Mouse (Mus musculus) forebrain, embryonic 16.5 days (tissue): ENCODE data around the gene Rpl7l1. TPM values are rescaled to one million over a fixed set of nuclear protein-coding genes. Genes with fewer than 3 reads are reported as not detected.

ENCODE experiments used
- ATAC-seq: fragments of 200-750 bp; cut with Nextera tagmentation; 2 replicates; pipeline ENCODE4 v1.8.0; 2017; ENCODE audit warnings: mild to moderate bottlenecking, moderate library complexity
- H3K27ac ChIP-seq: fragments of 300-500 bp; sonication (generic); 2 replicates; pipeline ENCODE4 v1.5.1; 2014; ENCODE audit warnings: low read length, control low read depth
- H3K27me3 ChIP-seq: fragments of 300-500 bp; sonication (generic); replicated peaks from 2 replicates; pipeline ENCODE4 v1.6.1; 2014; ENCODE audit warnings: low read length; ENCODE audit not compliant: control insufficient read depth, insufficient read depth
- H3K36me3 ChIP-seq: fragments of 300-500 bp; sonication (generic); 2 replicates; pipeline ENCODE4 v1.6.1; 2014; ENCODE audit not compliant: control insufficient read depth, insufficient read depth
- H3K4me1 ChIP-seq: fragments of 300-500 bp; sonication (generic); replicated peaks from 2 replicates; pipeline ENCODE4 v1.6.1; 2014; ENCODE audit warnings: low read length; ENCODE audit not compliant: control insufficient read depth, insufficient read depth
- H3K4me2 ChIP-seq: fragments of 300-500 bp; sonication (generic); 2 replicates; pipeline ENCODE4 v1.6.1; 2014; ENCODE audit warnings: mild to moderate bottlenecking, low read length, control low read depth
- H3K4me3 ChIP-seq: fragments of 300-500 bp; sonication (generic); replicated peaks from 2 replicates; pipeline ENCODE4 v1.5.1; 2014; ENCODE audit warnings: mild to moderate bottlenecking, low read length, control low read depth
- H3K9ac ChIP-seq: fragments of 300-500 bp; sonication (generic); replicated peaks from 2 replicates; pipeline ENCODE4 v1.6.1; 2014; ENCODE audit warnings: low read depth, low read length, control low read depth
- H3K9me3 ChIP-seq: fragments of 300-500 bp; sonication (generic); 2 replicates; pipeline ENCODE4 v1.6.1; 2016; ENCODE audit warnings: low read length; ENCODE audit not compliant: control insufficient read depth
- WGBS: fragments of 180-500 bp; shearing (Covaris S2); extraction: QIAGEN DNeasy Blood & Tissue Kit; methylation state at CpG from one replicate; pipeline ENCODE4 v1.1.7; 2014; 5-methylcytosine and 5-hydroxymethylcytosine counted together
- polyA plus RNA-seq: library from polyadenylated mRNA; unstranded; fragments of >200 nt; fragmentation: Nextera tagmentation; extraction: Ambion mirVana; gene quantifications from 2 replicates; pipeline ENCODE4 v1.2.1, GENCODE M21; 2015

The Rpl7l1 gene
- polyA plus RNA-seq, 1 experiment from 2014 or later = 107 TPM

- H3K27me3 ChIP-seq = no peaks in the 10 kb centered on the region
- H3K4me2 ChIP-seq = no peak overlapping the region
- H3K9me3 ChIP-seq = no peaks in the 10 kb centered on the region
- H3K4me3 ChIP-seq = no peak overlapping the region
- no peak overlapping the region; the same call in 1 of the 2 replicates for H3K9ac ChIP-seq
- 95% methylated on average over 4 of the region's 4 CpGs for WGBS
- ATAC-seq = no peak
- H3K36me3 ChIP-seq = no peaks in the 10 kb centered on the region; the same call in 1 of the 2 replicates
- no peak overlapping the region for H3K27ac ChIP-seq
- peaks cover 17% of the 10 kb centered on the region for H3K4me1 ChIP-seq
Observed at GRCm38 (mm10) chr17:46750580-46750979, 31.9 kb downstream of the Rpl7l1 start.

GRCm38 (mm10) chr17:46749282-46749681 lies 33.2 kb downstream of the Rpl7l1 start:
- no peak for ATAC-seq
- no peaks in the 10 kb centered on the region for H3K9me3 ChIP-seq
- no peak overlapping the region for H3K4me3 ChIP-seq
- H3K27me3 ChIP-seq = no peaks in the 10 kb centered on the region
- no peak overlapping the region for H3K27ac ChIP-seq
- H3K9ac ChIP-seq = no peak overlapping the region
- H3K4me2 ChIP-seq = no peak overlapping the region
- H3K36me3 ChIP-seq = no peaks in the 10 kb centered on the region; the same call in 1 of the 2 replicates
- peaks cover 17% of the 10 kb centered on the region for H3K4me1 ChIP-seq
- WGBS = 91% methylated on average over 5 of the region's 5 CpGs

DNA sequence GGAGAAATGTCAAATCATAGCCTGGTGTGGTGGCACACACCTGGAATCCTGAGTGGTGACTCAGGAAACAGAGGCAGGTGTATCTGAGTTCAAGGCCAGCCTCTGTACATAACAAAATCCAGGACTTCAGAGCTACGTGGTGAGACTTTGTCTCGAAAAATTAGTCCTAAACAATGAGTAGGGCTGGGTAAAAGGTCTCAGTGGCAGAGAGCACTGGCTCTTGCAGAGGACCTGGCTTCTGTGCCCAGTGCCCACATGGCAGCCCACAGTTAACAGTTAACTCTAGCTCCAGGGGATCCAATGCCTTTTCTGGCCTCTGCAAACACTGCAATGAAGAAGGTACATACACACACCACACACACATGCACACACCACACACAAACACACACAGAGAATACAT lies 34.7 kb downstream of the Rpl7l1 start:
- no peak for ATAC-seq
- Histone ChIP-seq H3K27me3 (no peaks in the 10 kb centered on the region), H3K36me3 (peaks cover 1% of the 10 kb centered on the region; the same call in 1 of the 2 replicates), H3K4me1 (peaks cover 17% of the 10 kb centered on the region), H3K9me3 (no peaks in the 10 kb centered on the region), H3K4me3 (no peak overlapping the region), H3K9ac (no peak overlapping the region), H3K27ac (no peak overlapping the region), H3K4me2 (no peak overlapping the region)
- 89% methylated on average over 2 of the region's 2 CpGs for WGBS

DNA sequence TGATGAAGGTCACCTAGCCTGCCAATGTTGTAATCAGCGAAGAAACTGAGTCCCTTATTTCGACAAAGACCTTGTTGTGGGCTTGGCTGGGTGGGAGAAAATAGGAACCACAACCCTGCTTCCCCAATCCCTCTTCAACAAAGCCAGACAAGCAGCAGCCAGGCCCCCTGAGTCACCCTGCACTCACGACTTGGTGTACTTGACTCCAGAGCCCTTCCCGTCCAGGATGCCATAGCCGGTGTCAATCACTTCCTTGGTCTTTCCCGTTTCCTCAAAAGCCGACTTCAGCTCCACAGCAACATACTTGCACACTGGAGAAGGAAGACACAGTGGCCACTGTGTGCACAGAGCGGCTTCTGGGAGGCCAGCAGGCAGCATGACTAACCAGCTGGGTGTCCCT lies 35.2 kb downstream of the Rpl7l1 start:
- no peak for ATAC-seq
- Histone ChIP-seq H3K4me2 (no peak overlapping the region), H3K27me3 (no peaks in the 10 kb centered on the region), H3K4me3 (no peak overlapping the region), H3K9me3 (no peaks in the 10 kb centered on the region), H3K4me1 (peaks cover 13% of the 10 kb centered on the region), H3K9ac (no peak overlapping the region), H3K36me3 (peaks cover 4% of the 10 kb centered on the region; the same call in 1 of the 2 replicates), H3K27ac (no peak overlapping the region)
- 90% methylated on average over 8 of the region's 8 CpGs for WGBS

- 69% methylated on average over 2 of the region's 2 CpGs for WGBS
- H3K4me3 ChIP-seq = no peak overlapping the region
- H3K4me1 ChIP-seq = peaks cover 4% of the 10 kb centered on the region; the same call in 1 of the 2 replicates
- no peak overlapping the region for H3K9ac ChIP-seq
- H3K27ac ChIP-seq = no peak overlapping the region
- H3K4me2 ChIP-seq = no peak overlapping the region
- H3K36me3 ChIP-seq = peaks cover 4% of the 10 kb centered on the region; the same call in 1 of the 2 replicates
- H3K9me3 ChIP-seq = no peaks in the 10 kb centered on the region
- H3K27me3 ChIP-seq = no peaks in the 10 kb centered on the region
- ATAC-seq = no peak
Observed at GRCm38 (mm10) chr17:46745506-46745905, 37.0 kb downstream of the Rpl7l1 start.

DNA sequence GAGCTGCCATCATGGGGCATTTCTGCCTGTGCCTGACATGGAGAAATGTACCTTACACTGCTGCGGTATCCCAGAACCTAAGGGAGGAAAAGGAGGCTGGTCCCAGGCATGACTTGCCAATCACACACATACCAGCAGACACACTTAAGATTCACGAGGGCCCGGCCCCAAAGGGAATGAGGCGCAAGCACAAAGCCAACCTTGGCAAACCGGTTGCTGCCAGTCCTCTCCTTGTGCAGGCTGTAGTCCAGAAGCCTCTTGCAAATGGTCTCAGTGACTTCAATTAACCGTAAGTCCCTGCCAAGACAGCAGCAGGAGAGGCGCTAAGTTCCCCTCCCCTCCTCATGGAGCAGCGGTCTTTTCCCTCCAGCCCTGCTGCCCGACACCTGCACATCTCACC lies 39.5 kb downstream of the Rpl7l1 start:
- no peak overlapping the region for H3K27ac ChIP-seq
- H3K4me3 ChIP-seq = no peak overlapping the region
- H3K27me3 ChIP-seq = no peaks in the 10 kb centered on the region
- no peak overlapping the region for H3K9ac ChIP-seq
- H3K4me2 ChIP-seq = no peak overlapping the region
- WGBS = 82% methylated on average over 9 of the region's 9 CpGs
- no peak for ATAC-seq
- no peaks in the 10 kb centered on the region for H3K9me3 ChIP-seq
- H3K36me3 ChIP-seq = peaks cover 4% of the 10 kb centered on the region; the same call in 1 of the 2 replicates
- H3K4me1 ChIP-seq = no peaks in the 10 kb centered on the region

- Histone ChIP-seq H3K9me3 (no peaks in the 10 kb centered on the region), H3K36me3 (peaks cover 4% of the 10 kb centered on the region; the same call in 1 of the 2 replicates), H3K4me2 (no peak overlapping the region), H3K27ac (no peak overlapping the region), H3K27me3 (no peaks in the 10 kb centered on the region), H3K9ac (no peak overlapping the region), H3K4me1 (no peaks in the 10 kb centered on the region), H3K4me3 (no peak overlapping the region)
- ATAC-seq = no peak
- WGBS = 95% methylated on average over 6 of the region's 6 CpGs
Observed at GRCm38 (mm10) chr17:46741305-46741704, 41.2 kb downstream of the Rpl7l1 start.

- no peak for ATAC-seq
- 59% methylated on average over 10 of the region's 10 CpGs for WGBS
- H3K27me3 ChIP-seq = no peaks in the 10 kb centered on the region
Observed at GRCm38 (mm10) chr17:46736160-46736559, 46.3 kb downstream of the Rpl7l1 start.

GRCm38 (mm10) chr17:46735287-46735686 lies 47.2 kb downstream of the Rpl7l1 start:
- ATAC-seq = no peak
- no peaks in the 10 kb centered on the region for H3K27me3 ChIP-seq
- 96% methylated on average over 7 of the region's 7 CpGs for WGBS
- H3K9me3 ChIP-seq = no peaks in the 10 kb centered on the region
- no peak overlapping the region for H3K4me3 ChIP-seq
- no peaks in the 10 kb centered on the region for H3K36me3 ChIP-seq
- no peak overlapping the region for H3K27ac ChIP-seq
- no peak overlapping the region for H3K9ac ChIP-seq
- H3K4me2 ChIP-seq = no peak overlapping the region
- H3K4me1 ChIP-seq = no peaks in the 10 kb centered on the region

More at GRCm38 (mm10) chr17:46736160-46736559, 46.3 kb downstream of the Rpl7l1 start:
- Histone ChIP-seq H3K9ac (no peak overlapping the region), H3K4me3 (no peak overlapping the region), H3K4me2 (no peak overlapping the region), H3K36me3 (no peaks in the 10 kb centered on the region), H3K4me1 (no peaks in the 10 kb centered on the region), H3K9me3 (no peaks in the 10 kb centered on the region), H3K27ac (no peak overlapping the region)

- WGBS = 96% methylated on average over 3 of the region's 3 CpGs
- Histone ChIP-seq H3K27me3 (no peaks in the 10 kb centered on the region), H3K27ac (no peak overlapping the region)
Observed at GRCm38 (mm10) chr17:46734055-46734454, 48.4 kb downstream of the Rpl7l1 start.

More at GRCm38 (mm10) chr17:46734055-46734454, 48.4 kb downstream of the Rpl7l1 start:
- Histone ChIP-seq H3K9me3 (no peaks in the 10 kb centered on the region), H3K4me1 (no peaks in the 10 kb centered on the region), H3K36me3 (no peaks in the 10 kb centered on the region), H3K9ac (no peak overlapping the region), H3K4me3 (no peak overlapping the region), H3K4me2 (no peak overlapping the region)
- no peak for ATAC-seq
